Mouse (Mus musculus) cerebellum, adult 18-20 months (tissue): ENCODE measurements around the gene Crybg2.
A peak's percentile ranks its signal among the peaks of the same experiment; 100 is the strongest.

Experiments
- DNase-seq, 2 experiments: peaks; one replicate each; pipeline ENCODE4 v3.0.0; 2021

Crybg2 gene

DNA sequence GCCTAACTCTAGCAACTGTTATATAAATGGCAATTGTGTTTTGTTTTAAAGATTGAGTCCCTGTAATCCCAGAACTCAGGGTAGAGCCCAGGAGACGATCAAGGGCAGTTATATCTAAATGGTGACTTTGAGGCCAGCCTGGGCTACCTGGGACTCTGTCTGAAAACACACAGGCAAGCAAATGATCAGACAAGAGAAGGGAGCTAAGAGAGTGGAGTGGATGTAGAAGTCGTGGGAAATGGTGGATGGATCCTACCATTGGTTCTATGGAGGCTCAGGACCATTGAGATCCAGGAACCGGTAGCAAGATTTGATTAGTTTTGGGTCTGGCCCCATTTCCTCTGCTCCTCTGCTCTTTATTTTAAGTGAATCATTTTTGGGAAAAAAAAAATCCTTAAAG is 35.5 kb downstream of the Crybg2 start:
- DNase-seq = no peak

GRCm38 (mm10) chr4:134097015-134097608 is 36.5 kb downstream of the Crybg2 start:
- DNase-seq = no peak

DNA sequence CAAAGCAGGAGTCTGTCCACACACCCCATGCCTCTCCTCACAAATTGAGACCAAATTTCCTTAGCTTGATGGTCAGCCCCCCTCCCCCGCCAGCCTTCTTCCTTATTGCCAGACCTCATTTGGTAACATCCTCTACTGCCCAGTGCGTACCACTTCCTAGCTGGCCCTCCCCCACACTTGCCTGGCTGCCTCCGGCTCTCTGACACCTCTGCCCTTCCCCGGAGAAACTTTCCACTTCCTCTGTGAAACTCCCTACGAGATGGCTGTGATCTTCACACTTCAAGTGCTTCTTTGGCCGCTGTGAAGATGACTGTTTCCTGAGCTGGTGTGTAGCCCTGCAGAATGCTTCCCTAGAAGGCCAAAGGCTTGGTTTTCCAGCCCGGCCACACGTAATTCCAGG is 38.0 kb downstream of the Crybg2 start:
- DNase-seq = no peak

- no peak for DNase-seq
These were observed 39.6 kb downstream of the Crybg2 start for GRCm38 (mm10) chr4:134100245-134100644.

DNA sequence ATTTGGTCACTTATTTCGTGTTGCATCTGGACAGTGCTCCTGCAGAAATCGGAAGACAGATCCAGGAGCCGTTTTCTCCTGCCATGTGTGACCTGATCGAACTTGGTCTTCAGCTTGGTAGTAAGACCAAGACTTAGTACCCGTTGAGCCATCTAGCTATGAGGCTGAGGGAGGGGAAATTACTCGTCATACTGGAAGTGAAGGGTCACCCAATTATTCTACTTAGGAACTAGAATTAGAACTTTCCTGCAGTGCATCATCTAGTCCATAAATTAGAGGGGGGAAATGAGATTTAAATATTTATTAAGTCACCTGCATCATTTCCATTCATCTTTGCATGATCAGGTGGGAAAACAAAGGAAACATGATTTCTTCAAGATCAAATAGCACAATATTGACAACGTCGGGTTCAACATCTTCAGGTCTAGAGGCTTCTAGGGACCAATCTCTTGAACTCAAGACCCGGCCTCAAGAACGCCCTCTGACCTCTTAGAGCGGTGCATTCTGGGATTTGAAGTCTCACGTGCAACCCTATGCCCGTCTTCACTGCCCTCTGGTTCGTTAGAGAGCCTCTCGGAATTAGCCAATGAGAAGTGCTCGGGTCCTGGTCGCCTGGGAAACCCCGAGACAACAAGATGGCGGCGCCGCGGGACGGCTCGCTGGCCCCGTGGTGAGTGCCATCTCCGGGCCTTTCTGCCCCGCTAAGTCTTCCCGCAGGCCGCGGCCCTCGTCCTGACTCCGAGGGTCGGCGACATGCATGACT is 41.5 kb downstream of the Crybg2 start, which contains the start of gene Ubxn11:
Gene Ubxn11 (plus strand): TSS at position 592 of the 763 bp plus-strand sequence.
- DNase-seq = peak; percentile 90 to 96

DNA sequence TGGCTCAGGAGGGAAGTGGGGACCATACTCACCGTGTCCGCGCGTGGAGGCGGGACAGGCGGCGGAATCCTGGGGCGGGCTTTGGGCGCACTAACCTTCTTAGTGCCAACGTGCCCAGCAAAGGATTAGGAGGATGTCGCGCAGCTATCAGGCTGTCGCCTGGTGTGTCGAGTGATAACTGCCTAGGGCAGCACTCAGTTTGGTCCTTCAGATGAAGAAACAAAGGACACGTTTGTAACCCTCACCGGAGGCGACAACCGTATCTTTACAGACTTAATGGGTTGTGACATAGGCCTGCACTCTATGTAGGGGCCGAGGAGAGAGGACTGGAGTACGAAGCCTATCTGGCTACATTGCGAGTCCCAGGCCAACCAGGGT is 42.1 kb downstream of the Crybg2 start:
- no peak for DNase-seq

DNA sequence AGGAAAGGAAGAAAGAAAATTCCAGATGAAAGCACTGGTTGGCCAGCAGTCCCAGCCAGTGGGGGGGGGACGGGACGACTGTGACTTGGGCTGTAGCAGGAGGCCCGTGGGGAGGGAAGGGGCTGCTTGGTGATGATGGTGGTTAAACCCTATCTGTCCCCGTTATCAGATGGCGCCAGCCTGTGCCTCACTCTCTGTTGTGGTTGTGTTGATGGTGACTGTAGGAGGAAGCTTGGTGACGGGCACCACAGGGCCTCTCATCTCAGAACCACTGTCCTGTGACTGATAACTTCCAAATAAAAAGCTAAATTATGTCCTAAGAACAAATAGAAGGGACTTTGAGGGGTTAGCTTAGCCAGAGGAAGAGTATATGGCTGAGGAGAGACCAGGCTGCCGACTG is 45.5 kb downstream of the Crybg2 start:
- DNase-seq = no peak

- DNase-seq = no peak
These were observed 47.1 kb downstream of the Crybg2 start for GRCm38 (mm10) chr4:134107730-134108129.

DNA sequence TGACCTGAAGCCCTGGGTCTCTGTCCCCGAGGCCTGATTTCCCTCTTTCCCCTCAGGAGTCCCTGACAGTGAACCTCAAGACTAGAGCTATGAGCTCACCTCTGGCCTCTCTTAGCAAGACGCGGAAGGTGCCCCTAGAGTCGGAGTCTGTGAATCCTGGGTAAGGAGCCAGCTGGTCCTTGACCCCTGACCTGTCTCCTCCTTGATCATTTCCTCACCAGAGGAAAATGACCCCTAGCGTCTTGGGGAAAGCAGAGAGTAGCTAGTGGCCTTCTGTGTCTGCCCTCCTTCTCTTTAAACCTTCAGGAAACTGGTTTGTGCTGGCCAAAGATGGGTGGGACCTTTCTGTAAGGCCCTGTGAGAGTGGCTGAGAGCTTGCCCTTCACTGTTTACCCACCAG is 47.6 kb downstream of the Crybg2 start:
- no peak for DNase-seq

- DNase-seq = no peak
These were observed 50.0 kb downstream of the Crybg2 start for GRCm38 (mm10) chr4:134110653-134111052.

DNA sequence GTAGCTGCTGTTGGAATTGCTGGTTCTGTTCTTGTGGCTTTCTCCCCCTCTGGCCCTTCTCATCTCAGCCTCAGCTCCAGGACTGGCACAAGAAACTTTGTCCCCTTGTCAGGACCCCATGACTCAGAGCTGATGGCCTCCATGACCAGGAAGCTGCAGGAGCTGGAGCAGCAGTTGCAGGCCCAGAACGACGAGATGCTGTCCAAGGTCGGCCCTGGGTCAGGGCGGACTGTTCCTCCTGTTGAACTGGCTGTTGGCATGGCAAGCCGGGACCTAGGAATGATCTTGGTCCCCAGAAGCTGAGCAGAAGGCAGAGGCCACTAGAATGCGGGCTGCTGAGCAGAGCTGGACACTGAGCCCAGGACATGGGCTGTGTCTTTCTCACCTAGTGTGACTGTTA is 51.8 kb downstream of the Crybg2 start:
- DNase-seq = no peak

DNA sequence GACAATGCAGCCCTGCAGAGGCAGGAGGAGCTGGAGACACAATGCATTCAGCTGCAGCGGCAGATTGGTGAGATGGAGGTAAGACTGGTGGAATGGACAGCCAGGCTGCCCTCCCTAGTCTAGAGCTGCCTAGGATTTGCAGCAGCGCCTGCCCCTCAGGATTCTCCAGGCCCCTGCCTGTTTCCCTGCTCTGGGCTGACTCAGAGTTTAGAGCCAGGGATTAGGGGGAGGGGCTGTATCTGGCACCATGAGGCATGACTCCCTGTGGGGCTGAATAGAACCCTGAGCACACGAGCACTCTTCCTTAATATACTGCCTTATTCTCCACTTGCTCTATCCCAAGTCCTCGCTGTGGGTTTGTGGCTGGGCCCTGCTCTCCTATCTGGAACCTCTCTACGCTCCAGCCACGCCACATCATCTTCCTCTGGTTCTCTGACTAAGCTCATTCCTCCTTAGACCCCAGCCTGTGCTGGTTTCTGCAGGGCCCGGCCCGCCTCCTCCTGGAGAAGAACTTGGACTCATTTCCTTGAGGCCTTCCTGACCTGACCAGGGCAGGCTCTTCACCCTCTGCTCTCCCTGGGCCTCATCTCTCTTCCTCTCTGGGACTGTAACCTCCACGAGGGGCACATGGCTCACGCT is 52.9 kb downstream of the Crybg2 start:
- DNase-seq = no peak

GRCm38 (mm10) chr4:134114038-134114437 is 53.4 kb downstream of the Crybg2 start:
- DNase-seq = no peak

DNA sequence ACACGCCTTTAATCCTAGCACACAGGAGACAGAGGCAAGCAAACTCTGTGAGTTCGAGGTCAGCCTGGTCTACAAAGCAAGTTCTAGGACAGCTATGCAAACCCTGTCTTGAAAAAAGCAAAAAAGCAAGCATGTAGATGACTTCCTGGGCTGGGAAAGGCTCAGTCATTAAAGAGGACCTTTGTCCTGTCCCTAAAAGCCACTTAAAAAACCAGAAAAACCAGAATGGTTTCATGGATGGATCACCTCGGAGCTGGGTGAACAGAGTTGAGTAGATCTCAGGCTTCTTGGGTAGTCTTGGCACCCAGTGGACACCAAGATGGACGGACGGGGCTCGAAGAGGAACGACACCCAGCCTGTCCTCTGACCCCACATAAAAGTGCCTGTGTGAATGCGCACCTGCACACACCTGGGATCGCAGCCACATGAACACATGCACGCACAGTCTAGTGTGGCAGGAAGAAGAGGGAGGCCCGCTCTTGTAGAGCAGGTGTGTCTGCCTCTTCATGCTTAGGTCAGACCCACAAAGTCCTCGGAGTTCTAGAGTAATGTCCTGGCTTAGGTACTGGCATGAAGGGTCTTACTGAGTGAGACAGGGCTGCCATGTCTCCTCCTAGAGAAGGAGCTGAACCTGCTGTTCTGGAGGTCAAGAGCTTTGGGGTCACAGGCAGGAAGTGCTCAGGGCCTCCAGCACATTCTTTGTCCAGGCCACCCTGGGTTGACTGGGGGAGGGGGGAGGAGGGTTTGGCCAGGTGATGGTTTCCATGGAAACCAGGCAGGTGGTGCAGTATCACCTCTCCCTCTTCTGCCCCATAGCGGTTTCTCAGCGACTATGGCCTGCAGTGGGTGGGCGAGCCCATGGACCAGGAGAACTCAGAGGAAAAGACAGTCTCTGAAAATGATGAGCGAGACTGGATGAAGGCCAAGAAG is 54.9 kb downstream of the Crybg2 start:
- no peak for DNase-seq

DNA sequence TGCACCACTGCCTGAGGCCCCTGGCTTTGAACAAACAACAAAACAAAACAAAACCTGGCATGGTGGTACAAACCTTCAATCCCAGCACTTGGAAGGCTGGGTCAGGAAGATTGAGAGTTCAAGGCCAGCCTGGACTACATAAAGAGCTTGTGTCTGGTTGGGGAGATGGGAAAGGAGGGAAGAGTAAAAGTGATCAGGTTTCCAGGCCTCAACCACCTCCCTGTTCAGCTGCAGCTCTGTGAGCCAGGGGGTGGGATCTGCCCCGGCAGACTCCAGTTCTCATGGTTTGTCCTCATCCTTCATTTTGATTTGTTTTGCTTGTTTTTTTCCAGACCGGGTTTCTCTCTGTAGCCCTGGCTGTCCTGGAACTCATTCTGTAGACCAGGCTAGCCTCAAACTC is 55.9 kb downstream of the Crybg2 start:
- DNase-seq = no peak

DNA sequence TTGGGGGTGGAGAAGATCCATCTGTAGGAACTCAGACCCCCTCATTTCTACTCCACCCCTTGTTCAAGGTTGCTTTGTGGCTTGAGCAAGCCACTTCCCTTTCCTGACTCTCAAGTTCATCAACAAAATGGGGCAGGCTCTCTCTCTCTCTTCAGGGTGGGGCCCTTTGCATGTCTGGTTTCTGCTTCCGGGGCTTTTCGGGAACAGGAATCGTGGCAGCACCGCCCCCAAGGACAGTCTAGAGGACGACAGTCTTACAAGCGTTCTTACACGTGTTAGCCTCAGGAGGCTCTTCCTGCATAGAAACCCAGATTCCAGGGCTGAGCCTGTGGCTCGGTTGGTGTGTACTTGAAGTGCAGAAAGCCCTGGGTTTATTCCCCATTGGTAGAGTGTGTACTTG is 56.4 kb downstream of the Crybg2 start:
- DNase-seq = no peak

DNA sequence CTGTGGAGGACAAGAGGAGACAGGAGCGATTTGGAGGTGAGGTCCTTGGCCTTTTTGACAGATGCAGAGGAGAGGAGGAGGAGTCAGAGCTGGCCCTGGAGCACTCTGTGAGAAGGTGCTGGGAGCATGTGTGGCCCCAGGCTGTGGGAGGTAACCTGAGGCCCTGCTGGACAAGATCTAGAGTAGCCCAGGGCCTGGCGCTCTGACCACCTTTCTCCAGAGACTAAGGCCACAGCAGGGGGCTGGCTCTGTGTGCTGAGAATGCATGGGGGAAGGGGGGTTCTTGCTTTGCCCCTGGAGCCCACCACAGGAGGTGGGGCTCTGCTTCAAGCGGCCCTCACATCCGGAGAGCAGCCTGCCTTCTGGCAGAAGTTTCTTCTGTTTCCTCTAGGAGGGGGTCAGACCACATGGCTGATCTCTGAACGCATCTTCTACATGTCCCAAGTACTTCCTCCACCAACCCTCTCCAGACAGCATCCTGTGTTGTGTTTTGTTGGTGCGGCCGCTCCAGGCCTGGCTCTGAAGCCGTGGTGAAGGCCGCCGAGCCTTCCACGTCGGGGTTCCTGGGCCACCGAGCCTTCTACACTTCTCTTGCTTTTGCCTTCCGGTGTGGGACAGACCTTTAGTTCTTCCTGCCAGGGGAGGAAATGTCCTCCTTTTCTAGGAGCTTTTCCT is 57.6 kb downstream of the Crybg2 start:
- DNase-seq = no peak

DNA sequence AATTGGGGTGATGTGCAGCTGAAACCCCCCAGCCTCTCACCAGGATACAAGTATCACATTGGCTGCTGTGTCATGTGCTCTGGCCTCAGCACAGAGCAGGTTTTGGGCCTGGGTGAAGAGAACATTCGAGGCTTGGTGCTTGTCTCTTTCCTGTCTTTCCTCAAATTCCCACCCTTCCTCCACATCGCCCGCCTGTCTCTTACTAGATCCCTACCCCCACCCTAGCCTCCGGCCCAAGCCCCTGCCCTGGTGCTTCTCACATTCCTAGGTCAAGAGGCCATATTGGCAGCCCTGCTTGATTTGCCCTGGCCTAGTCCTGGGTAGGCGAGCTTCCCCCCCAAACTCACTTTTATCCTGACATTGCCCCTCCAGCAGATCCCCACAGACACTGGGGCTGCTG is 58.4 kb downstream of the Crybg2 start:
- DNase-seq = no peak

GRCm38 (mm10) chr4:134119644-134120043 is 59.0 kb downstream of the Crybg2 start:
- peak in 1 of 2 experiments; percentile 29 for DNase-seq

GRCm38 (mm10) chr4:134120192-134120805 is 59.7 kb downstream of the Crybg2 start:
- no peak for DNase-seq

- no peak for DNase-seq
These were observed 60.3 kb downstream of the Crybg2 start for GRCm38 (mm10) chr4:134120916-134121315.

- DNase-seq = no peak
These were observed 61.0 kb downstream of the Crybg2 start for GRCm38 (mm10) chr4:134121571-134121970.
